Mouse (Mus musculus) heart, embryonic 15.5 days (tissue): Measurements from ENCODE around the gene Stk35. TPM values are rescaled to one million over a fixed set of nuclear protein-coding genes. Genes with fewer than 3 reads are reported as not detected.

Experiments used
- ATAC-seq: fragments of 200-750 bp; cut with Nextera tagmentation; replicated peaks from 2 replicates; pipeline ENCODE4 v1.8.0; 2017; ENCODE audit warnings: low read depth, moderate TSS enrichment; ENCODE audit not compliant: insufficient number of reproducible peaks, insufficient read depth, low FRiP score
- H3K27ac ChIP-seq: fragments of 300-500 bp; sonication (generic); 2 replicates; pipeline ENCODE4 v1.5.1; 2015; ENCODE audit warnings: mild to moderate bottlenecking, inconsistent platforms
- H3K27me3 ChIP-seq: fragments of 300-500 bp; sonication (generic); 2 replicates; pipeline ENCODE4 v1.6.1; 2015; ENCODE audit warnings: inconsistent platforms
- H3K36me3 ChIP-seq: fragments of 300-500 bp; sonication (generic); 2 replicates; pipeline ENCODE4 v1.6.1; 2015; ENCODE audit warnings: mild to moderate bottlenecking, inconsistent platforms
- H3K4me1 ChIP-seq: fragments of 300-500 bp; sonication (generic); replicated peaks from 2 replicates; pipeline ENCODE4 v1.6.1; 2015; ENCODE audit warnings: inconsistent platforms
- H3K4me2 ChIP-seq: fragments of 300-500 bp; sonication (generic); 2 replicates; pipeline ENCODE4 v1.6.1; 2015; ENCODE audit warnings: inconsistent platforms, mild to moderate bottlenecking, moderate library complexity
- H3K4me3 ChIP-seq: fragments of 300-500 bp; sonication (generic); 2 replicates; pipeline ENCODE4 v1.5.1; 2015; ENCODE audit warnings: mild to moderate bottlenecking, inconsistent platforms
- H3K9ac ChIP-seq: fragments of 300-500 bp; sonication (generic); 2 replicates; pipeline ENCODE4 v1.6.1; 2015; ENCODE audit warnings: mild to moderate bottlenecking, inconsistent platforms
- H3K9me3 ChIP-seq: fragments of 300-500 bp; sonication (generic); replicated peaks from 2 replicates; pipeline ENCODE4 v1.6.1; 2016; ENCODE audit warnings: inconsistent platforms
- WGBS: fragments of 180-500 bp; shearing (Covaris S2); methylation state at CpG from one replicate; pipeline ENCODE4 v1.1.7; 2015; ENCODE audit warnings: mixed read lengths; 5-methylcytosine and 5-hydroxymethylcytosine counted together
- polyA plus RNA-seq: library from polyadenylated mRNA; unstranded; fragments of >200 nt; fragmentation: Nextera tagmentation; extraction: Ambion mirVana; gene quantifications from 2 replicates; pipeline ENCODE4 v1.2.1, GENCODE M21; 2015

Stk35 gene
- 6.0 and 8.9 TPM in 2 replicates for polyA plus RNA-seq

DNA sequence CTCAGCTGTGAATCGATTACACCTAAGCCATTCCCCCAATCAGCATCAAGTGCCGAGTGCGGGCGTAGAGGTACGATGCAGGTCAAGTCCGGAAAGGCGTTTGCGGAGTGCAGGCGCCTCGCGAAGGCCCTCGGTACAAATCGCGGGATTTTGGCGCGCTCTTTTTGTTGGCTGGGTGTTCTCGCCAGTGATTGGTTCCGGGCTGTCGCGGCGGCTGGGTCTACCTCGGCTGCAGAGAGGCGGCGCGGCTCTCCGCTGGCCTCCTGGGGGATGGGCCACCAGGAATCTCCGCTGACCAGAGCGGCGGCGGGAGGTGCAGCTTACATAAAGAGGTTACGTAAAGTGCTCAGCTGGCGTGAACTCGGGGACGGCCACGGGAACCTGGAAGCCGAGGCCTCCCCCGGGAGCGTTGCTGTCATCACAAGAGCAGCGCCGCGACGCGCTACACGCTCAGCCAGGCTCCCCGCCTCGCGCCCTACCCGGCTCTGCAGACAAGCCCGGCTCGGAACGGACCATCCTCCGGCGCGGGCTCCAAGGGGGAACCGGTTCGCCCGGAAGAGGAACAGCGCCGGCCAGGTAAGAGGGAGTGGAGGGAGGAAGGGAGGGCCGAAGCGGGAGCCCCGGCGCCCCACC lies at the start of gene Stk35:
Gene Stk35, plus strand, starts transcription at position 247 of the 633 bp plus-strand sequence.
- peak within 1 kb of the TSS; percentile 91 for H3K9ac ChIP-seq
- H3K27me3 ChIP-seq: no peaks in the 10 kb centered on the region
- no peaks in the 10 kb centered on the region for H3K36me3 ChIP-seq
- H3K9me3 ChIP-seq: no peaks in the 10 kb centered on the region
- peak within 1 kb of the TSS; percentile 89 for H3K4me2 ChIP-seq
- WGBS: under 1% methylated on average over 63 of the region's 63 CpGs
- ATAC-seq: peak; percentile 89
- H3K4me3 ChIP-seq: peak within 1 kb of the TSS; percentile 97
- H3K27ac ChIP-seq: peak within 1 kb of the TSS; percentile 98
- H3K4me1 ChIP-seq: peaks cover 30% of the 10 kb centered on the region

DNA sequence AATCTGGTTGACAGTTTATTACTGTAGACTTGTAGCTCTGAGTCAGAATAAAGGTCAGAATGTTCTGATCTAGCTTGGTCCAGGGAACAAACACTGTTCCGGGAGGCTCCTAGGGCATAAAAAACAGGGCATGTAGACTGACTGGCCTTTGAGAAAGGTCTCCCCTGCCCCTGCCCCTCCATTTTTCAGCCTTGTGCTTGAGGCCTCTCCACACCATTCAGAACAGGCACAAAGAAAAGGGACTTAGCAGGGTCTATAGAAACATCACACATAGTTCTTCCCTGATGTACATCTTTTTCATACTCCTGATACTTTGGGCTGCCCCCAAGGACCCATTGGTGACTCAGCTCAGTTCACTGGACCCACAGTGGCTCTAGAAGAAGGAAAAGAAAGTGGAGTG lies 18.3 kb upstream of the Stk35 start:
- Histone ChIP-seq H3K27ac (no peak overlapping the region), H3K9me3 (no peaks in the 10 kb centered on the region), H3K4me2 (no peak overlapping the region), H3K27me3 (no peaks in the 10 kb centered on the region), H3K4me1 (no peaks in the 10 kb centered on the region), H3K36me3 (no peaks in the 10 kb centered on the region), H3K9ac (no peak overlapping the region), H3K4me3 (no peak overlapping the region)
- no peak for ATAC-seq
- WGBS: 80% methylated on average over 1 of the region's 1 CpGs

DNA sequence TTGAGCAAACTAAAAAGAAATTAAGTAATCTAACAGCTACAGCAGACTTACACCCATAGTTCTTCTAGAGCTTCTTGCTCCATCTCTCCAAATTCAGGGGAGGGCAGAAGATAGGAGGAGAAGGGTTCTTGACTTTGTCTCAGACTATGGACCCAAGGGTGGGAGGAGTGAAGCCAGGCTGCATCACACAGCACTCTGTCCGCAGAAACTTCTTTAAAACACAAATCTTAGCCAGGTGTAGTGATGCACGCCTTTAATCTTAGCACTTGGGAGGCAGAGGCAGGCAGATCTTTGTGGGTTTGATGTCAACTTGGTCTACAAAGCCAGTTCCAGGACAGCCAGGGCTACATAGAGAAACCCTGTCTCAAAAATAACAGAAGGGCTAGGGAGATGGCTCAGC lies 3.8 kb upstream of the Stk35 start:
- H3K9me3 ChIP-seq: peaks cover 4% of the 10 kb centered on the region; the same call in 1 of the 2 replicates
- H3K36me3 ChIP-seq: no peaks in the 10 kb centered on the region
- no peaks in the 10 kb centered on the region for H3K27me3 ChIP-seq
- no peak overlapping the region for H3K9ac ChIP-seq
- no peak for ATAC-seq
- no peak overlapping the region for H3K27ac ChIP-seq
- WGBS: 85% methylated on average over 2 of the region's 2 CpGs
- no peak overlapping the region for H3K4me3 ChIP-seq
- H3K4me1 ChIP-seq: peaks cover 7% of the 10 kb centered on the region
- no peak overlapping the region for H3K4me2 ChIP-seq

DNA sequence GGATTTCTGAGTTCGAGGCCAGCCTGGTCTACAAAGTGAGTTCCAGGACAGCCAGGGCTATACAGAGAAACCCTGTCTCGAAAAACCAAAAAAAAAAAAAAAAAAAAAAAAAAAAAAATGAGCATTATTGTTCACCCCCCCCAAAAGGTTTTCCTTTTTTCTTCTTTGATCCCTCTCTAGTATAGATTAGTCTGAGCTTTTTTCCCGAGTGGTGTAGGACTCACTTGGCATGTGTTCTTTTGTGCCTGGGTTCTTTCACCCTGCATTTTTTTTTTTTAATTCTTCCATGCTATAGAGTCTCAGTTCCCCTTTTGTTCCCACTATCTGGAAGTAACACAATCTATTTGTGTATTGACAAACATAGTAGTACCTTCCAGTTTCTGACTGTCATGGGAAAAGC lies 2.6 kb upstream of the Stk35 start:
- Histone ChIP-seq H3K4me2 (no peak overlapping the region), H3K27ac (no peak overlapping the region), H3K4me3 (no peak overlapping the region), H3K9ac (no peak overlapping the region), H3K36me3 (no peaks in the 10 kb centered on the region), H3K27me3 (no peaks in the 10 kb centered on the region), H3K9me3 (peaks cover 4% of the 10 kb centered on the region; the same call in 1 of the 2 replicates), H3K4me1 (peaks cover 15% of the 10 kb centered on the region)
- WGBS: 84% methylated on average over 2 of the region's 3 CpGs
- ATAC-seq: no peak

DNA sequence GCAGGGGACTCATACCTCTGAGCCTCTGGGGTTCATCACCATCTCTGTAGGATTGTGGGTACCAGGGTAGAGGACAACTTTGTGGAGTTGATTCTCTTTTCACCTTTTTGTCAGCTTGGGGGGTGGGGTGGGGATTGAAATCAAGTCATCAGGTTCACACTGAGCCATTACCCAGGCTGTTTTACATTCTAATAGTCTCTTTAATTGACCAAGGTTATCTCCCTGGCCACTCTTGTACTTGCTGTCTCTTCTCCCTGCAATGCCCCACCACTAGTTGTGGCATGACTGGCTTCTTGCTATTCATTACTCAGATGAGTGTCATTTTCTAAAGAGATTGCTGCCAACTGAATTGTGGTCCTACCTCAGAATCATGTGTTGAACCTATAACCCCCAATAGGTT lies 1.9 kb upstream of the Stk35 start:
- H3K9ac ChIP-seq: no peak overlapping the region
- H3K27ac ChIP-seq: no peak overlapping the region
- H3K27me3 ChIP-seq: no peaks in the 10 kb centered on the region
- no peak overlapping the region for H3K4me3 ChIP-seq
- no peaks in the 10 kb centered on the region for H3K36me3 ChIP-seq
- no peak for ATAC-seq
- H3K9me3 ChIP-seq: peaks cover 4% of the 10 kb centered on the region; the same call in 1 of the 2 replicates
- no peak overlapping the region for H3K4me2 ChIP-seq
- peaks cover 22% of the 10 kb centered on the region for H3K4me1 ChIP-seq

DNA sequence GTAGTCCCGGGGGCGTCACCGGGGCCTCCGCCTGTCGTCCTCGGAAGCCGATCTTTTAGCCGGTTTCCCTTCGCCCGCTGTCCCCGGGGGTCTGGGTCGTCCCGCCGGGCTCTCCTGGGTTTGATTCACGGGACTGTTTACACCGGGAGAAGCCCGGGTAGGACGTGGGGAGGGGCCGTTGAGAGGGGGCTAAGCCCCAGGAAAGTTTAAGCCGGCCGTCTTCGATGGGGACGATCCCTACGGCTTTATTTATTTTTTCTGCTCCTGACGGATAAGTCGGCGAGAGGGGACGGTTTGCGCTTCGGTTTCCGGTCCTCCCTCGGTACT lies 550 bp downstream of the Stk35 start:
- no peaks in the 10 kb centered on the region for H3K9me3 ChIP-seq
- H3K27ac ChIP-seq: peak overlapping the region; percentile 98
- H3K4me3 ChIP-seq: peak overlapping the region; percentile 97
- ATAC-seq: no peak
- H3K36me3 ChIP-seq: no peaks in the 10 kb centered on the region
- peak overlapping the region; percentile 91 for H3K9ac ChIP-seq
- no peaks in the 10 kb centered on the region for H3K27me3 ChIP-seq
- peaks cover 35% of the 10 kb centered on the region for H3K4me1 ChIP-seq
- peak overlapping the region; percentile 89 for H3K4me2 ChIP-seq
- under 1% methylated on average over 32 of the region's 32 CpGs for WGBS

DNA sequence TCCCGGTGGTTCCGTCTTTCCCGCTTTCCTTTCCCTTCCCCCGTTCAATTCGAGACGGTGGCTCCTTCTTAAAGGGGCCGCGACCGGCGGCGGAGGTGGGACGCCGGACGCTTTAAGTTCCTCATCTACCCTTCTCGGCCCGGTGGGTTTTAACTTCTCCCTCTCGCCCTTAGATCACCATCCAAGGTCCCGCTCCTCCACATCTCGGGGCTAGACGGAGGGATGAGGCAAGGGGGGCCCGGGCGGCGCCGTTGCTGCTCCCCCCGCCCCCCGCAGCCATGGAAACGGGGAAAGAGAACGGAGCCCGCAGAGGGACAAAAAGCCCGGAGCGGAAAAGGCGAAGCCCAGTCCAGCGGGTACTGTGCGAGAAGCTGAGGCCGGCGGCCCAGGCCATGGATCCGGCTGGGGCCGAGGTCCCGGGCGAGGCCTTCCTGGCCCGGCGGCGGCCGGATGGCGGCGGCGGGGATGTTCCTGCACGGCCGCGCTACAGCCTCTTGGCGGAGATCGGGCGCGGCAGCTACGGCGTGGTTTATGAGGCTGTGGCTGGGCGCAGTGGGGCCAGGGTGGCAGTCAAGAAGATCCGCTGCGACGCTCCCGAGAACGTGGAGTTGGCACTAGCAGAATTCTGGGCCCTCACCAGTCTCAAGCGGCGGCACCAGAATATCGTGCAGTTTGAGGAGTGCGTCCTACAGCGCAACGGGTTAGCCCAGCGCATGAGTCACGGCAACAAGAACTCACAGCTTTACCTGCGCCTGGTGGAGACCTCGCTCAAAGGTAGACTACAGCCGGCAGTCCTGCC lies 1.1 kb downstream of the Stk35 start:
- Histone ChIP-seq H3K4me3 (peak overlapping the region; percentile 97), H3K4me2 (peak overlapping the region; percentile 89), H3K27ac (peak overlapping the region; percentile 98), H3K9ac (peak overlapping the region; percentile 91), H3K36me3 (no peaks in the 10 kb centered on the region), H3K27me3 (no peaks in the 10 kb centered on the region), H3K9me3 (no peaks in the 10 kb centered on the region), H3K4me1 (peaks cover 38% of the 10 kb centered on the region)
- peak; percentile 76 for ATAC-seq
- under 1% methylated on average over 73 of the region's 73 CpGs for WGBS

DNA sequence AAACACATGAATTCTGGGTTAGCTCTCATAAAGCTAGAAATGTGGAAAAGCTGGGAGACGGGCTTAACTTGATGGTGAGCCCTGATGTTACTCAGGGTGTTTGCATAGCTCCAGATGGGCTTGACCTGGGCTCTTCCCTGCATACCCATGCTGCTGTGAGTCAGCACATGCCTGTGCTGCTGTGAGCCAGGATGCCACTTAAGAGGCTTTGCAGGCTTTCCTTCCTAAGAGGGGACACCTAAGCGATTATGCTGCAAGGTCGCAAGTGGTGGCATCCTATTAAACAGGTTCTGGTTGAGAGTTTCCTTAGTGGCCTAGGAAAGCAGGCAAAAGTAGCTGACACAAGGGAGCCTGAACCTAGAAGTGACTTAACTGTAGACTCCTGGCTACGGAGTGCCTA lies 5.2 kb downstream of the Stk35 start:
- H3K27ac ChIP-seq: no peak overlapping the region
- no peak overlapping the region for H3K4me3 ChIP-seq
- ATAC-seq: no peak
- no peak overlapping the region for H3K4me2 ChIP-seq
- H3K4me1 ChIP-seq: peaks cover 38% of the 10 kb centered on the region
- no peaks in the 10 kb centered on the region for H3K27me3 ChIP-seq
- no peaks in the 10 kb centered on the region for H3K9me3 ChIP-seq
- H3K9ac ChIP-seq: no peak overlapping the region
- peaks cover 17% of the 10 kb centered on the region for H3K36me3 ChIP-seq
- 69% methylated on average over 4 of the region's 4 CpGs for WGBS

DNA sequence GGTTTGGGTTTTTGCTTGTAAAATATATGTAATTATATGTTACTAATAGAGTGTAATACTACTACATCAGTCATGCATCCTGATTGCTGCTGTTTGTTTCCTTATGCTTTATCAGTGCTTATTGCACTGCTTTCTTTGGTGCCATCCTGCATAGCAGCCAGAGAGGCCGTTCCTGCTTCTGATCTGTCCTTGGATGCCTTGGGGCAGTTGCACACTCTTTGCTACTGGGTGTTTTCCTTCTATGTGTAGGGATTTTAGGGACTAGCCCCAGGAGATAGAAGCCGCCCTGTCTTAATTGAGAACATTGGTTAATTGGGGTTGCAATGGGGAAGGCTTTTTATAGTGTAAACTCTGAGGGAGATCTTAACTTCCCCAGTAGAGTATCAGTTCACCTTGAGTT lies 6.2 kb downstream of the Stk35 start:
- peaks cover 38% of the 10 kb centered on the region for H3K4me1 ChIP-seq
- H3K9me3 ChIP-seq: no peaks in the 10 kb centered on the region
- peaks cover 27% of the 10 kb centered on the region for H3K36me3 ChIP-seq
- 79% methylated on average over 2 of the region's 2 CpGs for WGBS
- H3K27me3 ChIP-seq: no peaks in the 10 kb centered on the region
- no peak overlapping the region for H3K4me2 ChIP-seq
- H3K4me3 ChIP-seq: no peak overlapping the region
- no peak overlapping the region for H3K9ac ChIP-seq
- H3K27ac ChIP-seq: no peak overlapping the region
- no peak for ATAC-seq

DNA sequence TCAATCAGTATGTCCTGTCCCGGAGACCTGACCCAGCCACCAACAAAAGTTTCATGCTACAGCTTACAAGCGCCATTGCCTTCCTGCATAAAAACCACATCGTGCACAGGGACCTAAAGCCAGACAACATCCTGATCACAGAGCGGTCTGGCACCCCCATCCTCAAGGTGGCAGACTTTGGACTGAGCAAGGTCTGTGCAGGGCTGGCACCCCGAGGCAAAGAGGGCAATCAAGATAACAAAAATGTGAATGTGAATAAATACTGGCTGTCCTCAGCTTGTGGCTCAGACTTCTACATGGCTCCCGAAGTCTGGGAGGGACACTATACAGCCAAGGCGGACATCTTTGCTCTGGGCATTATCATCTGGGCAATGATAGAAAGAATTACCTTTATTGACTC lies 10.2 kb downstream of the Stk35 start:
- Histone ChIP-seq H3K36me3 (peaks cover 34% of the 10 kb centered on the region), H3K9ac (no peak overlapping the region), H3K27me3 (no peaks in the 10 kb centered on the region), H3K9me3 (no peaks in the 10 kb centered on the region), H3K4me2 (no peak overlapping the region), H3K4me3 (no peak overlapping the region), H3K4me1 (peaks cover 25% of the 10 kb centered on the region), H3K27ac (no peak overlapping the region)
- WGBS: 94% methylated on average over 7 of the region's 7 CpGs
- ATAC-seq: no peak

DNA sequence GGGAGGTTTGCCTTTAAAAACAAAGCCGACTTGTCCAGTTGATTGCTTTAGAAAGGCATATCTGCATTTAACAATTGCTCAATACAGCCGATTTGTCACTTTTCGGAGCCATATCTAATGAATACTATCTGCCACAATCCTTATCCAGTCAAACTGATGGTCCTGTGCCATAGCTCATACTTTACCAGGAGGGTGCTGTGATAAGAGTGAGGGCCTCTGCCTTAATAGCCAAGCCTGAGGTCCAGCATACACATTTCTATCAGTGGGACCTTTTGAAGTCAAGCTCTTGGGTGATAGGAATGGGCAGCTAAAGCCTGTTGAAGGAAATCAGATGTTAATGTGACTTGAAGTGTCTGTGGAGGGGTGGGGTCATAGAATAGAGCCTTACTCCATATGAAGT lies 13.7 kb downstream of the Stk35 start:
- H3K36me3 ChIP-seq: peaks cover 25% of the 10 kb centered on the region
- no peak overlapping the region for H3K9ac ChIP-seq
- ATAC-seq: no peak
- H3K27me3 ChIP-seq: no peaks in the 10 kb centered on the region
- peaks cover 42% of the 10 kb centered on the region for H3K4me1 ChIP-seq
- no peaks in the 10 kb centered on the region for H3K9me3 ChIP-seq
- no peak overlapping the region for H3K4me3 ChIP-seq
- 78% methylated on average over 3 of the region's 3 CpGs for WGBS
- H3K4me2 ChIP-seq: no peak overlapping the region
- H3K27ac ChIP-seq: no peak overlapping the region

DNA sequence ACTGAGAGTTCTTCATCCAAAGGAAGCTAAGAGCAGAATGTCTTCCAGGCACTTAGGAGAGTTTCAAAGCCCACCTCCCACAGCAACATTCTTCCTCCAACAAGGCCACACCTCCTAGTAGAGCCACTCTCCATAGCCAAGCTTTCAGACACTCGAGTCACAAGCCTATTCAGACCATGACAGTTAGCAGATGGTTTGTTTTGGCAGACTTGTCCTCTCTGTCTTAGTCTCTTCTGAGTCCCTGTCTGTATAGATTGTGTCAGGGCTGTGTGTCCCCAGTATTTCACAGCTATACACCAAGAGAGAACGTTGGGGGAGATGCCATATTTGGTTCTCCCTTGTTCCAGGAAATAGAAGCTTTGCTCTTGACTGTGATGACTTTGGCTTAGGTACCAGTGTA lies 14.8 kb downstream of the Stk35 start:
- no peak overlapping the region for H3K9ac ChIP-seq
- H3K4me3 ChIP-seq: no peak overlapping the region
- no peak overlapping the region for H3K4me2 ChIP-seq
- no peak overlapping the region for H3K27ac ChIP-seq
- peaks cover 52% of the 10 kb centered on the region for H3K4me1 ChIP-seq
- no peaks in the 10 kb centered on the region for H3K9me3 ChIP-seq
- no peak for ATAC-seq
- 44% methylated on average over 2 of the region's 2 CpGs for WGBS
- H3K36me3 ChIP-seq: peaks cover 19% of the 10 kb centered on the region
- H3K27me3 ChIP-seq: no peaks in the 10 kb centered on the region
